Mouse (Mus musculus): ENCODE measurements around the gene Pgm1. TPM values are rescaled to one million over a fixed set of nuclear protein-coding genes. Genes with fewer than 3 reads are reported as not detected.

Gene Pgm1
- polyA plus RNA-seq, 1 experiment: 29.7 TPM

GRCm38 (mm10) chr4:99947896-99948295 is 18.7 kb downstream of the Pgm1 start:
- Histone ChIP-seq H3K4me1 (replicated peaks; ENCODE audit: control insufficient read depth, insufficient read depth, low read length) (no peaks in the 10 kb centered on the region), H3K4me3 (ENCODE audit: control insufficient read depth, insufficient read depth, low read length) (no peak overlapping the region), H3K36me3 (ENCODE audit: control insufficient read depth, insufficient read depth, low read length) (no peaks in the 10 kb centered on the region), H3K27me3 (ENCODE audit: control insufficient read depth, insufficient read depth, low read length) (no peaks in the 10 kb centered on the region), H3K27ac (ENCODE audit: control insufficient read depth, insufficient read depth, low read length) (no peak overlapping the region)
- DNase-seq: no peak
- TF ChIP-seq CTCF (IDR thresholded peaks at IDR 0.05; ENCODE audit: borderline replicate concordance, control insufficient read depth, extremely low read depth, insufficient read depth, low read length, poor library complexity): no peak
- no peak for TF ChIP-seq POLR2A (IDR thresholded peaks at IDR 0.05; ENCODE audit: control insufficient read depth, extremely low read depth, insufficient read depth, low read length, poor library complexity)
- WGBS: 89% methylated on average over 1 of the region's 1 CpGs

- WGBS: 94% methylated on average over 2 of the region's 2 CpGs
Observed at GRCm38 (mm10) chr4:99953904-99954303, 24.7 kb downstream of the Pgm1 start.

GRCm38 (mm10) chr4:99955396-99955795 is 26.2 kb downstream of the Pgm1 start:
- TF ChIP-seq POLR2A (IDR thresholded peaks at IDR 0.05; ENCODE audit: control insufficient read depth, extremely low read depth, insufficient read depth, low read length, poor library complexity): no peak
- no peak for TF ChIP-seq CTCF (IDR thresholded peaks at IDR 0.05; ENCODE audit: borderline replicate concordance, control insufficient read depth, extremely low read depth, insufficient read depth, low read length, poor library complexity)
- H3K36me3 ChIP-seq (ENCODE audit: control insufficient read depth, insufficient read depth, low read length): no peaks in the 10 kb centered on the region
- no peak overlapping the region for H3K27ac ChIP-seq (ENCODE audit: control insufficient read depth, insufficient read depth, low read length)
- no peak for DNase-seq
- no peak overlapping the region for H3K4me3 ChIP-seq (ENCODE audit: control insufficient read depth, insufficient read depth, low read length)
- no peaks in the 10 kb centered on the region for H3K4me1 ChIP-seq (replicated peaks; ENCODE audit: control insufficient read depth, insufficient read depth, low read length)
- 96% methylated on average over 10 of the region's 10 CpGs for WGBS
- no peaks in the 10 kb centered on the region for H3K27me3 ChIP-seq (ENCODE audit: control insufficient read depth, insufficient read depth, low read length)

More at GRCm38 (mm10) chr4:99953904-99954303, 24.7 kb downstream of the Pgm1 start:
- Histone ChIP-seq H3K36me3 (ENCODE audit: control insufficient read depth, insufficient read depth, low read length) (no peaks in the 10 kb centered on the region), H3K27ac (ENCODE audit: control insufficient read depth, insufficient read depth, low read length) (no peak overlapping the region), H3K27me3 (ENCODE audit: control insufficient read depth, insufficient read depth, low read length) (no peaks in the 10 kb centered on the region), H3K4me3 (ENCODE audit: control insufficient read depth, insufficient read depth, low read length) (no peak overlapping the region), H3K4me1 (replicated peaks; ENCODE audit: control insufficient read depth, insufficient read depth, low read length) (no peaks in the 10 kb centered on the region)
- TF ChIP-seq CTCF (IDR thresholded peaks at IDR 0.05; ENCODE audit: borderline replicate concordance, control insufficient read depth, extremely low read depth, insufficient read depth, low read length, poor library complexity): no peak
- no peak for TF ChIP-seq POLR2A (IDR thresholded peaks at IDR 0.05; ENCODE audit: control insufficient read depth, extremely low read depth, insufficient read depth, low read length, poor library complexity)
- DNase-seq: no peak

GRCm38 (mm10) chr4:99957186-99957585 is 28.0 kb downstream of the Pgm1 start:
- Histone ChIP-seq H3K36me3 (ENCODE audit: control insufficient read depth, insufficient read depth, low read length) (no peaks in the 10 kb centered on the region), H3K27ac (ENCODE audit: control insufficient read depth, insufficient read depth, low read length) (no peak overlapping the region), H3K27me3 (ENCODE audit: control insufficient read depth, insufficient read depth, low read length) (no peaks in the 10 kb centered on the region), H3K4me1 (replicated peaks; ENCODE audit: control insufficient read depth, insufficient read depth, low read length) (no peaks in the 10 kb centered on the region), H3K4me3 (ENCODE audit: control insufficient read depth, insufficient read depth, low read length) (no peak overlapping the region)
- TF ChIP-seq POLR2A (IDR thresholded peaks at IDR 0.05; ENCODE audit: control insufficient read depth, extremely low read depth, insufficient read depth, low read length, poor library complexity) (no peak), CTCF (IDR thresholded peaks at IDR 0.05; ENCODE audit: borderline replicate concordance, control insufficient read depth, extremely low read depth, insufficient read depth, low read length, poor library complexity) (no peak)
- WGBS: 96% methylated on average over 4 of the region's 4 CpGs
- DNase-seq: no peak

- no peaks in the 10 kb centered on the region for H3K4me1 ChIP-seq (replicated peaks; ENCODE audit: control insufficient read depth, insufficient read depth, low read length)
- H3K27ac ChIP-seq (ENCODE audit: control insufficient read depth, insufficient read depth, low read length): no peak overlapping the region
- no peaks in the 10 kb centered on the region for H3K36me3 ChIP-seq (ENCODE audit: control insufficient read depth, insufficient read depth, low read length)
- DNase-seq: no peak
- 67% methylated on average over 7 of the region's 7 CpGs for WGBS
- H3K4me3 ChIP-seq (ENCODE audit: control insufficient read depth, insufficient read depth, low read length): no peak overlapping the region
- H3K27me3 ChIP-seq (ENCODE audit: control insufficient read depth, insufficient read depth, low read length): no peaks in the 10 kb centered on the region
- TF ChIP-seq POLR2A (IDR thresholded peaks at IDR 0.05; ENCODE audit: control insufficient read depth, extremely low read depth, insufficient read depth, low read length, poor library complexity) (no peak), CTCF (IDR thresholded peaks at IDR 0.05; ENCODE audit: borderline replicate concordance, control insufficient read depth, extremely low read depth, insufficient read depth, low read length, poor library complexity) (no peak)
Observed at GRCm38 (mm10) chr4:99958084-99958815, 29.0 kb downstream of the Pgm1 start.

- TF ChIP-seq POLR2A (IDR thresholded peaks at IDR 0.05; ENCODE audit: control insufficient read depth, extremely low read depth, insufficient read depth, low read length, poor library complexity) (no peak), CTCF (IDR thresholded peaks at IDR 0.05; ENCODE audit: borderline replicate concordance, control insufficient read depth, extremely low read depth, insufficient read depth, low read length, poor library complexity) (no peak)
- 72% methylated on average over 3 of the region's 3 CpGs for WGBS
- DNase-seq: no peak
- no peak overlapping the region for H3K4me3 ChIP-seq (ENCODE audit: control insufficient read depth, insufficient read depth, low read length)
- H3K27me3 ChIP-seq (ENCODE audit: control insufficient read depth, insufficient read depth, low read length): no peaks in the 10 kb centered on the region
- no peak overlapping the region for H3K27ac ChIP-seq (ENCODE audit: control insufficient read depth, insufficient read depth, low read length)
- no peaks in the 10 kb centered on the region for H3K4me1 ChIP-seq (replicated peaks; ENCODE audit: control insufficient read depth, insufficient read depth, low read length)
- no peaks in the 10 kb centered on the region for H3K36me3 ChIP-seq (ENCODE audit: control insufficient read depth, insufficient read depth, low read length)
Observed at GRCm38 (mm10) chr4:99959308-99959707, 30.1 kb downstream of the Pgm1 start.
